Mouse (Mus musculus) cerebellum, adult 2 months (tissue): ENCODE data around the gene Exoc6. TPM values are rescaled to one million over a fixed set of nuclear protein-coding genes. Genes with fewer than 3 reads are reported as not detected.

Source experiments
- DNase-seq, 2 experiments: peaks; one replicate each; pipeline ENCODE4 v3.0.0; 2021
- H3K27ac ChIP-seq: fragments of 200-500 bp; 2 replicates; pipeline ENCODE4 v1.5.1; 2012; ENCODE audit warnings: low read length, control low read depth, inconsistent platforms; ENCODE audit not compliant: insufficient read depth
- H3K27me3 ChIP-seq: fragments of 200-500 bp; 2 replicates; pipeline ENCODE4 v1.6.1; 2012; ENCODE audit warnings: inconsistent platforms, mild to moderate bottlenecking, low read length, moderate library complexity; ENCODE audit not compliant: control insufficient read depth, insufficient read depth
- H3K4me1 ChIP-seq: fragments of 200-500 bp; 2 replicates; pipeline ENCODE4 v1.6.1; 2011; ENCODE audit warnings: low read length; ENCODE audit not compliant: control insufficient read depth, insufficient read depth
- H3K4me3 ChIP-seq: fragments of 200-500 bp; replicated peaks from 2 replicates; pipeline ENCODE3; 2011; ENCODE audit warnings: mild to moderate bottlenecking, low read depth, low read length, control low read depth; ENCODE audit not compliant: insufficient read depth
- CTCF ChIP-seq: fragments of 200-500 bp; IDR thresholded peaks from 2 replicates; pipeline ENCODE4 v1.5.1; 2011; ENCODE audit warnings: low read depth, mild to moderate bottlenecking, control low read depth, low read length, moderate library complexity, borderline replicate concordance; ENCODE audit not compliant: insufficient read depth
- POLR2A ChIP-seq: fragments of 200-500 bp; IDR thresholded peaks from 2 replicates; pipeline ENCODE4 v1.6.1; 2011; ENCODE audit warnings: low read length, control low read depth, borderline replicate concordance; ENCODE audit not compliant: insufficient read depth
- WGBS: fragments of 180-500 bp; shearing (Covaris S2); methylation state at CpG from one replicate; pipeline ENCODE4 v1.1.7; 2018; 5-methylcytosine and 5-hydroxymethylcytosine counted together
- polyA plus RNA-seq: library from polyadenylated mRNA; depleted of rRNA; stranded (reverse); fragments of >200 nt; gene quantifications from 2 replicates; pipeline ENCODE4 v1.2.3, GENCODE M21; 2012

Gene Exoc6
- polyA plus RNA-seq, 1 experiment: 12.8 TPM

DNA sequence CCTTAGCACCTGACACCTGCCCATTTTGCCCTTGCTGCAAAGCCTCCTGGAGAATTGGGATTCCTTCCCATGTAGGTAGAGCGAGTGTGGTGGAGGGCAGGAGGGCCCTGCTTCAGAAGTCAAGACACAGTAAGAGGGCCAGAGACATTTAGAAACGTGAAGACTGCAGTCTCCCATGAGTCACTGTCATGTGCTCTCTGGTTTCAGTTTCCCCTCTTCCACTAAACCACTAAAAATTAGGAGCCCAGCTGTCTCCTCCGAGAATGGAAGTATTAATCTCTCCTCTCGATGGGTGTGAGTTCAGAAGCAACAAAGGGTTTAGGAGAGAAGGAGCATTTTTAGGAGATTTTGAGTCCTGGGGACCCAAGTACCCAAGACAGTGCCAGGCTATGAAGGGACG, 139.3 kb downstream of the Exoc6 start:
- TF ChIP-seq POLR2A (no peak), CTCF (no peak)
- Histone ChIP-seq H3K4me1 (no peaks in the 10 kb centered on the region), H3K27ac (no peak overlapping the region), H3K27me3 (no peaks in the 10 kb centered on the region; the same call in 1 of the 2 replicates), H3K4me3 (no peak overlapping the region)
- no peak for DNase-seq
- WGBS: 40% methylated on average over 5 of the region's 5 CpGs

DNA sequence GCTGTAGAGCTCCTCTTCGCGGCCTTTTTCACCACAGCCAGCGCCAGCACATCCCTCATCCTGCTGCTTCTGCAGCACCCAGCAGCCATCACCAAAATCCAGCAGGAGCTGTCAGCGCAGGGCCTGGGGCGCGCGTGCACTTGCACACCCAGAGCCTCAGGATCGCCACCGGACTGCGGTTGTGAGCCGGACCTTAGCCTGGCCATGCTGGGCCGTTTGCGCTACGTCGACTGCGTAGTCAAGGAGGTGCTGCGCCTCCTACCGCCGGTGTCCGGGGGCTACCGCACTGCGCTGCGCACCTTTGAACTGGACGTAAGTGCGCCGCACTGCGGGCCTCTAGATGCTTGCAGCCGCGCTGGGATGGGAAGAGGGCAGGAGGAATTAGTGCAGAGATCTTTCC, 140.5 kb downstream of the Exoc6 start:
- 4% methylated on average over 29 of the region's 29 CpGs for WGBS
- no peak overlapping the region for H3K27ac ChIP-seq
- no peak overlapping the region for H3K4me3 ChIP-seq
- no peaks in the 10 kb centered on the region for H3K4me1 ChIP-seq
- TF ChIP-seq POLR2A (no peak), CTCF (no peak)
- DNase-seq: no peak
- H3K27me3 ChIP-seq: no peaks in the 10 kb centered on the region; the same call in 1 of the 2 replicates

GRCm38 (mm10) chr19:37692879-37693278, 142.7 kb downstream of the Exoc6 start:
- no peak for DNase-seq
- Histone ChIP-seq H3K4me3 (no peak overlapping the region), H3K27me3 (peaks cover 2% of the 10 kb centered on the region; the same call in 1 of the 2 replicates), H3K27ac (no peak overlapping the region), H3K4me1 (no peaks in the 10 kb centered on the region)
- no peak for TF ChIP-seq CTCF
- no peak for TF ChIP-seq POLR2A
- WGBS: 1% methylated on average over 40 of the region's 40 CpGs

DNA sequence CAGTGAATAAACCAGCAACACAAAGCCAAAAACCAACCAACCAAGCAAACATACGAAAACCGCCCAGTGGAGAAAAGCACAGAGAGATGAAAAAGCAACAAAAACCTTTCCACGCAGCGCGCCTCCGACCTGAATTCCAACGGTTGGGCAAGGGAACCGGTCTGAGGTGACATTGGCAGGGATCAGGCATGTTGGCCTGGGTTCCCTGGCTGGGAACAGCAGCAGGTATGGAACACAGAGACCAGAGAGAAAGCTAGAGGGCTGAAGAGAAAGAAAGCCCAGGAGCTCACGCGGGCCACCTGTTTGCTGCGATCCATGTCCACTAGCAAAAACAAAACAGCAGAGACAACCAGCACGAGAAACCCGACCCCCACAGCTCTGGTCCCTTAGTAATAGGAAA, 144.9 kb downstream of the Exoc6 start:
- H3K27me3 ChIP-seq: peaks cover 4% of the 10 kb centered on the region; the same call in 1 of the 2 replicates
- no peak for TF ChIP-seq POLR2A
- 31% methylated on average over 13 of the region's 13 CpGs for WGBS
- H3K4me1 ChIP-seq: no peaks in the 10 kb centered on the region; the same call in 1 of the 2 replicates
- no peak overlapping the region for H3K27ac ChIP-seq
- H3K4me3 ChIP-seq: no peak overlapping the region
- no peak for DNase-seq

- 3% methylated on average over 42 of the region's 42 CpGs for WGBS
- H3K27me3 ChIP-seq: peaks cover 4% of the 10 kb centered on the region; the same call in 1 of the 2 replicates
- no peak for TF ChIP-seq POLR2A
- no peak for TF ChIP-seq CTCF
- DNase-seq: no peak
- no peak overlapping the region for H3K27ac ChIP-seq
- no peak overlapping the region for H3K4me3 ChIP-seq
- no peaks in the 10 kb centered on the region; the same call in 1 of the 2 replicates for H3K4me1 ChIP-seq
Measured at GRCm38 (mm10) chr19:37695762-37696602, 145.8 kb downstream of the Exoc6 start.

DNA sequence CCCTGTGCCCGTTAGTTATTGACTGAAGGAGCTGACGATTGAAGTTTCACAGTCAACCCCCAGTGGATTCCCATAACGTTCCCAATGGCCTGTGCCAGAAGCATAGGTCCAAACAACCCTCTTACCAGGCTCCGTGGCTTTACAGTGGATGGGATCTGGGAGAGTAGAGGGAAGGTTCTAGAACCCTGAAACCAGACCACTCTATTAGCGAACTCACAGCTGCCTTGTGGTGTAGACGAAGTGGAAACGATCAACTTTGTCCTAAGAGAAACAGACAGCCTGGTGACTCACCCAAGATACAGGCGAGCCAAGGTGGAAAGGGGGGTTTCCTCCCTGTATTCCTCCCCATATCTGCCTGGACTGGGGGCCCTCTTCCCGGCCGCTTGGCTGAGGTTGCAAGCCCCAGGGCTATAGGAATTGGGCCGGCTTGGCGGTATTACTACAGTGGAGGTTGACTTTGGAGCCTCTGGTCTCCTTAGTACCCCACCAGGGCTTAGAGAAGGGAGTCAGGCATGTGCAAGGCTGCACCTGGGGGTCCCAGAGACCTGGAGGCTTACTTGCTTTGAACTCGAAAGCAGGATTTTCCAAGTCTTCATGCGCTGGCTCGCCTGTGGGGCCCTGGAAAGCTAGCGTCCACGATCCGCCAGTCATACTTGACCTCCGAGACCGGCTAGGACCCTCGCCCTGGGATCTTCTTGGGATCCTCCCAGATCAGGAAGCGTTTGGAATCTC, 146.6 kb downstream of the Exoc6 start:
- DNase-seq: no peak
- 3% methylated on average over 22 of the region's 22 CpGs for WGBS
- no peak overlapping the region for H3K27ac ChIP-seq
- H3K4me3 ChIP-seq: no peak overlapping the region
- TF ChIP-seq CTCF: no peak
- no peak for TF ChIP-seq POLR2A
- H3K27me3 ChIP-seq: peaks cover 4% of the 10 kb centered on the region; the same call in 1 of the 2 replicates
- H3K4me1 ChIP-seq: no peaks in the 10 kb centered on the region; the same call in 1 of the 2 replicates

DNA sequence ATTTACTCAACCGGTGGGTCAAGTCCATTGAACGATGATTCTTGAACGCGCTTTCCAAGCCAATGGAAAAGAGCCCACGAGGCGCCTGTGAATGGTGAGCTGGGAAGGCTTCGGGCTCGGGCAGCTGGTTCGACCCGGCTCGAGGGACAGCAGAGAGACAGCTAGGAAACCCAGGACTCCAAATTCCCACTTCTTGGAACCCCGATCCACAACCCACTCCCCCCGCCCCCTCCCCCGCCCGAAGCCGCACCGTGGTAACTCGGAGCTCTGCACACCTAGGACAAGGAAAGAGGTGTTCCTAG, 147.1 kb downstream of the Exoc6 start:
- no peak for DNase-seq
- TF ChIP-seq CTCF (no peak), POLR2A (no peak)
- Histone ChIP-seq H3K27ac (no peak overlapping the region), H3K27me3 (peaks cover 4% of the 10 kb centered on the region; the same call in 1 of the 2 replicates), H3K4me1 (no peaks in the 10 kb centered on the region; the same call in 1 of the 2 replicates), H3K4me3 (no peak overlapping the region)
- WGBS: 1% methylated on average over 18 of the region's 18 CpGs
